Mouse (Mus musculus): ENCODE data around the gene Art1. TPM values are rescaled to one million over a fixed set of nuclear protein-coding genes. Genes with fewer than 3 reads are reported as not detected.
A peak's percentile ranks its signal among the peaks of the same experiment; 100 is the strongest.

The Art1 gene
- polyA plus RNA-seq, 1 experiment: not detected

- no peaks in the 10 kb centered on the region for H3K4me1 ChIP-seq (ENCODE audit: control insufficient read depth, insufficient read depth, low read length)
- H3K27ac ChIP-seq (ENCODE audit: insufficient read depth, low read length): no peak overlapping the region
- peak; percentile 35; the same call in 1 of the 2 replicates for TF ChIP-seq CTCF (IDR thresholded peaks at IDR 0.05; ENCODE audit: extremely low read depth, insufficient read depth, low read length)
- no peak for TF ChIP-seq POLR2A (IDR thresholded peaks at IDR 0.05; ENCODE audit: extremely low read depth, insufficient read depth, low read length)
- H3K4me3 ChIP-seq (ENCODE audit: insufficient read depth, low read length): no peak overlapping the region
These were observed 35.9 kb downstream of the Art1 start for GRCm38 (mm10) chr7:102137464-102137863.

DNA sequence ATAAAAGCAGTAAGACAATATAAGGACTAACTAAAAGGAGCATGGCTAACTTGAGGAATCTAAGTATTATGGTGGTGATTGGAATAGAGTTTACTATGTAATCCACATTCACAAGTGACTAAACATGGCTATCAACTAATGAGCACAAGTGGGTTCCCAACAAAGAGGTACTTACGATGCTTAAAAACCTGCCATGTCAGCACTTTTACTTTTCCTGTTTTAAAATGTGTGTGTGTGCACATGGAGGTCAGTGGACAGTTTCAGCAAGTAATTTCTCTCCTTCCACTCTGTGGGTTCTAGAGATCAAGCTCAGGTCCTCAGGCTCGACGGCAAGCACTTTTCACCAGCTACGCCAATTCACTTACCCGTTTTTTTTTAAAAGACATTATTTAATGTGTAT lies 36.4 kb downstream of the Art1 start:
- TF ChIP-seq CTCF (IDR thresholded peaks at IDR 0.05; ENCODE audit: extremely low read depth, insufficient read depth, low read length) (no peak), POLR2A (IDR thresholded peaks at IDR 0.05; ENCODE audit: extremely low read depth, insufficient read depth, low read length) (no peak)
- H3K27ac ChIP-seq (ENCODE audit: insufficient read depth, low read length): no peak overlapping the region
- H3K4me1 ChIP-seq (ENCODE audit: control insufficient read depth, insufficient read depth, low read length): no peaks in the 10 kb centered on the region
- H3K4me3 ChIP-seq (ENCODE audit: insufficient read depth, low read length): no peak overlapping the region

- no peak overlapping the region for H3K27ac ChIP-seq (ENCODE audit: insufficient read depth, low read length)
These were observed 52.1 kb downstream of the Art1 start for GRCm38 (mm10) chr7:102153691-102154090.

More at GRCm38 (mm10) chr7:102153691-102154090, 52.1 kb downstream of the Art1 start:
- TF ChIP-seq POLR2A (IDR thresholded peaks at IDR 0.05; ENCODE audit: extremely low read depth, insufficient read depth, low read length) (no peak), CTCF (IDR thresholded peaks at IDR 0.05; ENCODE audit: extremely low read depth, insufficient read depth, low read length) (no peak)
- Histone ChIP-seq H3K4me1 (ENCODE audit: control insufficient read depth, insufficient read depth, low read length) (no peaks in the 10 kb centered on the region), H3K4me3 (ENCODE audit: insufficient read depth, low read length) (no peak overlapping the region)

Other genes with a start within 250 kb of the Art1 start
- gene Folr2, start 244.5 kb upstream of the Art1 start, polyA plus RNA-seq (2012; rRNA removed): 1.1 and 2.1 TPM in 2 replicates
- gene Anapc15, start 238.0 kb upstream of the Art1 start, polyA plus RNA-seq (2012; rRNA removed): 60.3 and 63.5 TPM in 2 replicates
- gene Folr1, start 231.0 kb upstream of the Art1 start, polyA plus RNA-seq (2012; rRNA removed): 0.81 and 1.5 TPM in 2 replicates
- 199 and 213 TPM in 2 replicates for gene Lamtor1, start 195.8 kb upstream of the Art1 start, polyA plus RNA-seq (2012; rRNA removed)
- 0.15 and 0.19 TPM in 2 replicates for gene Tomt, start 195.4 kb upstream of the Art1 start, polyA plus RNA-seq (2012; rRNA removed)
- 11.8 and 12.6 TPM in 2 replicates for gene Lrrc51, start 167.8 kb upstream of the Art1 start, polyA plus RNA-seq (2012; rRNA removed)
- 51.6 and 54.9 TPM in 2 replicates for gene Numa1, start 167.6 kb upstream of the Art1 start, polyA plus RNA-seq (2012; rRNA removed)
- gene Il18bp, start 83.1 kb upstream of the Art1 start, polyA plus RNA-seq (2012; rRNA removed): 11.8 and 12.7 TPM in 2 replicates
- gene Rnf121, start 36.3 kb upstream of the Art1 start, polyA plus RNA-seq (2012; rRNA removed): 55.9 and 59.4 TPM in 2 replicates
- gene Xndc1, start 36.2 kb upstream of the Art1 start, polyA plus RNA-seq (2012; rRNA removed): 38.4 and 43.8 TPM in 2 replicates
- 1.9 and 2.8 TPM in 2 replicates for gene Xntrpc, start 36.0 kb upstream of the Art1 start, polyA plus RNA-seq (2012; rRNA removed)
- 0.53 and 2.0 TPM in 2 replicates for gene Trpc2, start 18.6 kb upstream of the Art1 start, polyA plus RNA-seq (2012; rRNA removed)
- gene Art5, start 7.7 kb downstream of the Art1 start, polyA plus RNA-seq (2012; rRNA removed): not detected in 2 replicates
- gene Chrna10, start 15.1 kb downstream of the Art1 start, polyA plus RNA-seq (2012; rRNA removed): 0.04 TPM in 1 of 2 replicates, not detected in the other
- 16.2 and 17.1 TPM in 2 replicates for gene Nup98, start 108.4 kb downstream of the Art1 start, polyA plus RNA-seq (2012; rRNA removed)
- gene Pgap2, start 108.5 kb downstream of the Art1 start, polyA plus RNA-seq (2012; rRNA removed): 29.1 and 29.9 TPM in 2 replicates
- gene Rhog, start 154.3 kb downstream of the Art1 start, polyA plus RNA-seq (2012; rRNA removed): 50.9 and 55.1 TPM in 2 replicates
- 75.4 and 75.7 TPM in 2 replicates for gene Stim1, start 166.1 kb downstream of the Art1 start, polyA plus RNA-seq (2012; rRNA removed)